Mouse (Mus musculus): ENCODE data around the gene Olfr1411. TPM values are rescaled to one million over a fixed set of nuclear protein-coding genes. Genes with fewer than 3 reads are reported as not detected.

Olfr1411 gene
- total RNA-seq, 2 experiments from 2014 or later = not detected

GRCm38 (mm10) chr1:92637501-92638172, 43.4 kb downstream of the Olfr1411 start:
- no peak for DNase-seq
- intact Hi-C loops (cut with DNase I) = no loop called here

GRCm38 (mm10) chr1:92638181-92638580, 44.0 kb downstream of the Olfr1411 start:
- intact Hi-C loops (cut with DNase I) = no loop called here
- no peak for DNase-seq

GRCm38 (mm10) chr1:92638736-92639135, 44.5 kb downstream of the Olfr1411 start:
- intact Hi-C loops (cut with DNase I) = no loop called here
- DNase-seq = no peak

- intact Hi-C loops (cut with DNase I) = no loop called here
- DNase-seq = no peak
Observed at GRCm38 (mm10) chr1:92640393-92640792, 46.2 kb downstream of the Olfr1411 start.

- DNase-seq = peak; percentile 93 to 94
- intact Hi-C loops (cut with DNase I) = no loop called here
Observed at GRCm38 (mm10) chr1:92641514-92642272, 47.5 kb downstream of the Olfr1411 start, which contains the start of gene Cops9. Gene Cops9, minus strand, starts transcription at chr1:92641985.

- intact Hi-C loops (cut with DNase I) = no loop called here
Observed at GRCm38 (mm10) chr1:92643691-92644090, 49.5 kb downstream of the Olfr1411 start.

GRCm38 (mm10) chr1:92644916-92645315, 50.7 kb downstream of the Olfr1411 start:
- DNase-seq = no peak
- intact Hi-C loops (cut with DNase I) = loop anchor here (5.0 kb wide), 2 partner anchors 123 to 252 kb away; no protein-coding TSS in a partner anchor

More at GRCm38 (mm10) chr1:92643691-92644090, 49.5 kb downstream of the Olfr1411 start:
- no peak for DNase-seq

- intact Hi-C loops (cut with DNase I) = loop anchor here (2.0 to 5.0 kb wide), 3 partner anchors 31 to 251 kb away; no protein-coding TSS in a partner anchor
- no peak for DNase-seq
Observed at GRCm38 (mm10) chr1:92646111-92646510, 51.9 kb downstream of the Olfr1411 start.

GRCm38 (mm10) chr1:92646601-92647000, 52.4 kb downstream of the Olfr1411 start:
- no peak for DNase-seq
- intact Hi-C loops (cut with DNase I) = loop anchor here (2.0 to 5.0 kb wide), 3 partner anchors 32 to 251 kb away; no protein-coding TSS in a partner anchor

- intact Hi-C loops (cut with DNase I) = loop anchor here (2.0 to 5.0 kb wide), 3 partner anchors 32 to 250 kb away; no protein-coding TSS in a partner anchor
- DNase-seq = no peak
Observed at GRCm38 (mm10) chr1:92647026-92647425, 52.8 kb downstream of the Olfr1411 start.

Other genes with a start within 250 kb of the Olfr1411 start
- 100 to 1,000 TPM; 764 to 809 TPM for gene Ndufa10, start 120.6 kb upstream of the Olfr1411 start, total RNA-seq (2021)
- gene Olfr1416, start 109.3 kb upstream of the Olfr1411 start, total RNA-seq (2021) = not detected
- not detected for gene Olfr1415, start 98.3 kb upstream of the Olfr1411 start, total RNA-seq (2021)
- not detected for gene Olfr1414, start 75.8 kb upstream of the Olfr1411 start, total RNA-seq (2021)
- not detected for gene Olfr1413, start 23.1 kb upstream of the Olfr1411 start, total RNA-seq (2021)
- gene Olfr1412, start 8.6 kb upstream of the Olfr1411 start, total RNA-seq (2021) = not detected
- gene Olfr1410, start 11.4 kb downstream of the Olfr1411 start, total RNA-seq (2021) = not detected
- not detected for gene Olfr12, start 23.4 kb downstream of the Olfr1411 start, total RNA-seq (2021)
- 100 to 1,000 TPM; 221 to 231 TPM for gene Cops9, start 47.6 kb downstream of the Olfr1411 start, total RNA-seq (2021)
- gene Otos, start 54.4 kb downstream of the Olfr1411 start, total RNA-seq (2021) = not detected
- gene Gpc1, start 237.2 kb downstream of the Olfr1411 start, total RNA-seq (2021) = 100 to 1,000 TPM; 154 to 168 TPM